Mouse (Mus musculus): ENCODE results near the gene Irs3.

DNA sequence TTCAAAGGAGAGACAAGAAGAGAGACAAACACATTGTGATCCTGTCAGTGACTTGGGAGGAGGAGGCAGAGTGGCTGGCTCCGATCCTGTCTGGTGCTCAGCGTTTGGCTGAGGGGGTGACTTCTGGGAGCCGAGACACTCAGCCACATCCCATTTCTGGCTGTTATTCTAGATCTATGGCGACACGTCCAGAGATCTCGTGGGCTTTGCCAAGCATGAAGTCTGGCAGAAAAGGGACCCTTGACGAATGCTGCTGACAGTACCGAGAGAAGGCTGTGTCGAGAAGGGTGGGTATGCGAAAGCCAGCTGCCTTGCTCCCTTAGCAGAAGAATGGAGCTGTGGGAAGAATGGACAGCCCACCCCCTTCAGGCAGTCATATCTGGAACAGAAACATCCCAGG lies 23.5 kb upstream of the Irs3 start:
- TF ChIP-seq EP300 (IDR thresholded peaks at IDR 0.05) = no peak
- TF ChIP-seq CTCF (IDR thresholded peaks at IDR 0.05) = 0 out of 2 replicates have a peak, but pooled peaks have one; percentile 19
